Mouse (Mus musculus): ENCODE results near the gene Gm49661. TPM values are rescaled to one million over a fixed set of nuclear protein-coding genes. Genes with fewer than 3 reads are reported as not detected.

The Gm49661 gene
- total RNA-seq, 2 experiments from 2014 or later = not detected

- DNase-seq (ENCODE audit: extremely low spot score in 1 of 2, low spot score in 2 of 2) = peak; percentile 88 to 97
- intact Hi-C loops (cut with DNase I) = no loop called here
Measured at GRCm38 (mm10) chr8:84985684-84986378, 16.6 kb upstream of the Gm49661 start.

GRCm38 (mm10) chr8:84985049-84985683 is 15.9 kb upstream of the Gm49661 start:
- intact Hi-C loops (cut with DNase I) = no loop called here
- DNase-seq (ENCODE audit: extremely low spot score in 1 of 2, low spot score in 2 of 2) = peak in 1 of 2 experiments; percentile 74

GRCm38 (mm10) chr8:84984294-84985048 is 15.2 kb upstream of the Gm49661 start:
- peak in 1 of 2 experiments; percentile 84 for DNase-seq (ENCODE audit: extremely low spot score in 1 of 2, low spot score in 2 of 2)
- intact Hi-C loops (cut with DNase I) = no loop called here

- DNase-seq (ENCODE audit: extremely low spot score in 1 of 2, low spot score in 2 of 2) = no peak
- intact Hi-C loops (cut with DNase I) = no loop called here
Measured at GRCm38 (mm10) chr8:84982499-84983011, 13.3 kb upstream of the Gm49661 start.

- no peak for DNase-seq (ENCODE audit: extremely low spot score in 1 of 2, low spot score in 2 of 2)
- intact Hi-C loops (cut with DNase I) = no loop called here
Measured at GRCm38 (mm10) chr8:84981644-84982498, 12.6 kb upstream of the Gm49661 start.

GRCm38 (mm10) chr8:84980622-84981358 is 11.6 kb upstream of the Gm49661 start:
- peak; percentile 71 to 92 for DNase-seq (ENCODE audit: extremely low spot score in 1 of 2, low spot score in 2 of 2)
- intact Hi-C loops (cut with DNase I) = no loop called here

GRCm38 (mm10) chr8:84979599-84980421 is 10.6 kb upstream of the Gm49661 start:
- DNase-seq (ENCODE audit: extremely low spot score in 1 of 2, low spot score in 2 of 2) = peak; percentile 91 to 96
- intact Hi-C loops (cut with DNase I) = no loop called here

- intact Hi-C loops (cut with DNase I) = no loop called here
- peak; percentile 92 to 97 for DNase-seq (ENCODE audit: extremely low spot score in 1 of 2, low spot score in 2 of 2)
Measured at GRCm38 (mm10) chr8:84978248-84978940, 9.2 kb upstream of the Gm49661 start, which contains the start of gene Junb. TSS of gene Junb (minus strand) at chr8:84978718.

GRCm38 (mm10) chr8:84977435-84978247 is 8.4 kb upstream of the Gm49661 start:
- peak in 1 of 2 experiments; percentile 83 for DNase-seq (ENCODE audit: extremely low spot score in 1 of 2, low spot score in 2 of 2)
- intact Hi-C loops (cut with DNase I) = no loop called here

GRCm38 (mm10) chr8:84976763-84977434 is 7.7 kb upstream of the Gm49661 start:
- no peak for DNase-seq (ENCODE audit: extremely low spot score in 1 of 2, low spot score in 2 of 2)
- intact Hi-C loops (cut with DNase I) = no loop called here

GRCm38 (mm10) chr8:84976031-84976762 is 7.0 kb upstream of the Gm49661 start:
- peak; percentile 93 to 96 for DNase-seq (ENCODE audit: extremely low spot score in 1 of 2, low spot score in 2 of 2)

GRCm38 (mm10) chr8:84975434-84975833 is 6.2 kb upstream of the Gm49661 start:
- intact Hi-C loops (cut with DNase I) = loop anchor here (1.0 kb wide), 1 partner anchor 15 kb away; the partner anchor contains the start of gene Hook2
- peak; percentile 63 to 72 for DNase-seq (ENCODE audit: extremely low spot score in 1 of 2, low spot score in 2 of 2)

More at GRCm38 (mm10) chr8:84976031-84976762, 7.0 kb upstream of the Gm49661 start:
- intact Hi-C loops (cut with DNase I) = no loop called here

- intact Hi-C loops (cut with DNase I) = loop anchor here (1.0 to 5.0 kb wide), 2 partner anchors 16 to 58 kb away; partner anchors contain the start of gene Hook2
Measured at GRCm38 (mm10) chr8:84974543-84975142, 5.4 kb upstream of the Gm49661 start.

More at GRCm38 (mm10) chr8:84974543-84975142, 5.4 kb upstream of the Gm49661 start:
- no peak for DNase-seq (ENCODE audit: extremely low spot score in 1 of 2, low spot score in 2 of 2)
